Mouse (Mus musculus) G1E (cell line): ENCODE measurements around the gene Usf3.

Experiments used
- CTCF ChIP-seq: IDR thresholded peaks from 2 replicates; pipeline ENCODE4 v1.5.1; 2012; ENCODE audit warnings: low read depth, low read length, inconsistent platforms, mixed read lengths
- POLR2AphosphoS5 ChIP-seq: IDR thresholded peaks from 2 replicates; pipeline ENCODE4 v1.6.1; 2012; ENCODE audit warnings: low read depth, low read length, inconsistent platforms; ENCODE audit not compliant: insufficient replicate concordance

DNA sequence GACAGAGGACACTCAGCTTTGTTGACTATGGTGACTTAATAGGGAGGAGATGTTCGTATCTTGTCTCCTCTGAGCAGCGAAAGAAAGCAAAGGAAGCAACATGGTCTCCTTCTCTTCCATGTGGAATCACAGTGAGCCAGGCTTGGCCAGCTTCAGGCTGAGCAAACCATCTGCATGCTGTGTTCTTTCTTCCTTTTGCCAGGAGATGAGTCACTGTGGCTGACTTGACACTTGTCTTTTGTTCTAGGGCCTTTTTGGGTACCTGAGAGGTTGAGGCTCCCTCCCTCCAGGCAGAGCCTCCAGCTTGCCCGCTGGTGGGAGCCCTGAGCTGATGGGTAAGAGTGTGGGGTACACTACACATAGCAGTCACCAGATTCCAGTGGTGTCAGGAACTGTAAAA is 64.8 kb downstream of the Usf3 start:
- TF ChIP-seq POLR2AphosphoS5 = no peak
- TF ChIP-seq CTCF = no peak
